Mouse (Mus musculus) ES-CJ7 (cell line): Measurements from ENCODE around the gene Mettl14.
"Not testable (repeated sequence)": the region's sequence is repeated elsewhere in the genome, so short reads cannot be mapped to it uniquely, and the experiment has no call there.

Experiments used
- DNase-seq: peaks from one replicate; pipeline ENCODE4 v3.0.0; 2011; ENCODE audit warnings: low read depth, low spot score

The Mettl14 gene

GRCm38 (mm10) chr3:123366820-123367219 lies 19.1 kb downstream of the Mettl14 start:
- DNase-seq = not testable (repeated sequence)

- DNase-seq = no peak
These were observed 29.4 kb downstream of the Mettl14 start for GRCm38 (mm10) chr3:123356377-123356991.

GRCm38 (mm10) chr3:123354388-123354787 lies 31.5 kb downstream of the Mettl14 start:
- no peak for DNase-seq

- DNase-seq = no peak
These were observed 32.2 kb downstream of the Mettl14 start for GRCm38 (mm10) chr3:123353661-123354060.

GRCm38 (mm10) chr3:123353183-123353582 lies 32.7 kb downstream of the Mettl14 start:
- peak; percentile 59 for DNase-seq

GRCm38 (mm10) chr3:123351519-123351918 lies 34.4 kb downstream of the Mettl14 start:
- no peak for DNase-seq

GRCm38 (mm10) chr3:123350602-123351001 lies 35.3 kb downstream of the Mettl14 start:
- DNase-seq = no peak

- no peak for DNase-seq
These were observed 37.7 kb downstream of the Mettl14 start for GRCm38 (mm10) chr3:123348080-123348802.

GRCm38 (mm10) chr3:123343690-123344089 lies 42.2 kb downstream of the Mettl14 start:
- no peak for DNase-seq

- no peak for DNase-seq
These were observed 44.9 kb downstream of the Mettl14 start for GRCm38 (mm10) chr3:123341049-123341448.

GRCm38 (mm10) chr3:123338666-123339195 lies 47.2 kb downstream of the Mettl14 start:
- no peak for DNase-seq

GRCm38 (mm10) chr3:123337853-123338252 lies 48.1 kb downstream of the Mettl14 start:
- no peak for DNase-seq

GRCm38 (mm10) chr3:123336951-123337350 lies 49.0 kb downstream of the Mettl14 start:
- no peak for DNase-seq

GRCm38 (mm10) chr3:123336455-123336854 lies 49.5 kb downstream of the Mettl14 start:
- DNase-seq = no peak

GRCm38 (mm10) chr3:123335480-123335879 lies 50.4 kb downstream of the Mettl14 start:
- DNase-seq = no peak

- no peak for DNase-seq
These were observed 51.0 kb downstream of the Mettl14 start for GRCm38 (mm10) chr3:123334947-123335346.

- DNase-seq = no peak
These were observed 52.9 kb downstream of the Mettl14 start for GRCm38 (mm10) chr3:123333055-123333424.

GRCm38 (mm10) chr3:123332330-123333054 lies 53.4 kb downstream of the Mettl14 start:
- DNase-seq = no peak

GRCm38 (mm10) chr3:123330221-123330620 lies 55.7 kb downstream of the Mettl14 start:
- no peak for DNase-seq

- DNase-seq = no peak
These were observed 56.7 kb downstream of the Mettl14 start for GRCm38 (mm10) chr3:123329251-123329650.

- no peak for DNase-seq
These were observed 61.6 kb downstream of the Mettl14 start for GRCm38 (mm10) chr3:123324326-123324725.

GRCm38 (mm10) chr3:123322147-123322546 lies 63.8 kb downstream of the Mettl14 start:
- DNase-seq = peak; percentile 46
